In genomic region chr17:87473441-87473735, GRCm38 (mm10) we compare ENCODE assay signal across 9 mouse cellular contexts. TPM values are rescaled to one million over a fixed set of nuclear protein-coding genes. Genes with fewer than 3 reads are reported as not detected.
DNase-seq lines count a peak whose midpoint lies in the region; ATAC-seq and TF ChIP-seq lines count a peak whose summit lies in the region.
"Had no signal": no experiment of that assay in that cellular context is flagged by ENCODE, and none has a peak within 500 bp of the region (broad histone marks: within the 10 kb centered on the region; RNA-seq: fewer than 3 reads in every experiment).

No protein-coding gene starts in this region.

- peaks cover 15% of the 10 kb centered on the region for H3K4me1 ChIP-seq in limb, embryonic 14.5 days (ENCODE audit: control insufficient read depth, insufficient read depth, low read length)
- H3K4me1 ChIP-seq in stomach, embryonic 16.5 days (ENCODE audit: control insufficient read depth, insufficient read depth, low read length): peaks cover 14% of the 10 kb centered on the region

- DNase-seq in frontal cortex, postnatal 25 days (ENCODE audit: low spot score in 2 of 2): no peak
- DNase-seq in ovary, postnatal 14 days (ENCODE audit: low spot score): peak; percentile 27
- no peak for DNase-seq in ovary, adult 18-20 months (ENCODE audit: low spot score)
- no peak for DNase-seq in limb, embryonic 14.5 days (ENCODE audit: low spot score)
- DNase-seq in layer of hippocampus, postnatal 36 days: no peak

- no peak for TF ChIP-seq POLR2A in limb, embryonic 14.5 days (IDR thresholded peaks at IDR 0.05; ENCODE audit: borderline replicate concordance, extremely low read depth, insufficient read depth, insufficient read length)

- no peaks in the 10 kb centered on the region for H3K9me3 ChIP-seq in limb, embryonic 14.5 days (ENCODE audit: control insufficient read depth, low read length)
- H3K9me3 ChIP-seq in stomach, embryonic 16.5 days (replicated peaks; ENCODE audit: control insufficient read depth, low read length): no peaks in the 10 kb centered on the region

- H3K4me3 ChIP-seq in limb, embryonic 14.5 days (replicated peaks; ENCODE audit: low read length): peak overlapping the region; percentile 29
- H3K4me3 ChIP-seq in stomach, embryonic 16.5 days (replicated peaks; ENCODE audit: low read length): peak overlapping the region; percentile 39

- WGBS in limb, embryonic 14.5 days: 6% methylated on average over 9 of the region's 9 CpGs
- WGBS in stomach, embryonic 16.5 days: 12% methylated on average over 9 of the region's 9 CpGs

- peak; percentile 47 for ATAC-seq in frontal cortex, adult (ENCODE audit: low TSS enrichment)
- ATAC-seq in limb, embryonic 14.5 days (ENCODE audit: low FRiP score, low read depth): no peak
- ATAC-seq in stomach, embryonic 16.5 days (ENCODE audit: insufficient read depth, low FRiP score): no peak
- no peak for ATAC-seq in monocyte, adult 5-6 weeks (replicated peaks; ENCODE audit: insufficient number of reproducible peaks, low FRiP score, low TSS enrichment, poor library complexity, severe bottlenecking)

- no peaks in the 10 kb centered on the region for H3K27me3 ChIP-seq in limb, embryonic 14.5 days (ENCODE audit: control insufficient read depth, insufficient read depth, low read length)
- no peaks in the 10 kb centered on the region for H3K27me3 ChIP-seq in stomach, embryonic 16.5 days (ENCODE audit: control insufficient read depth, insufficient read depth, low read length)

- H3K27ac ChIP-seq in limb, embryonic 14.5 days (replicated peaks; ENCODE audit: low read depth, low read length): no peak overlapping the region
- H3K27ac ChIP-seq in stomach, embryonic 16.5 days (ENCODE audit: low read length): 0 out of 2 replicates have a peak overlapping the region, but pooled peaks have one; percentile 8

- no peaks in the 10 kb centered on the region for H3K36me3 ChIP-seq in limb, embryonic 14.5 days (ENCODE audit: control insufficient read depth, insufficient read depth, low read length)
- no peaks in the 10 kb centered on the region for H3K36me3 ChIP-seq in stomach, embryonic 16.5 days (ENCODE audit: control insufficient read depth, insufficient read depth, low read length)

- peak overlapping the region; percentile 58 for H3K4me2 ChIP-seq in limb, embryonic 14.5 days (replicated peaks; ENCODE audit: low read depth, low read length, severe bottlenecking)
- peak overlapping the region; percentile 57 for H3K4me2 ChIP-seq in stomach, embryonic 16.5 days (ENCODE audit: low read depth, low read length)

- H3K9ac ChIP-seq in limb, embryonic 14.5 days (ENCODE audit: low read depth, low read length, severe bottlenecking): peak overlapping the region; percentile 17
- H3K9ac ChIP-seq in stomach, embryonic 16.5 days (ENCODE audit: low read length): peak overlapping the region; percentile 60

RNA-seq across cellular contexts. Expression of gene Calm2, which starts 26.7 kb away (rescaled TPM):
- 385 and 537 TPM in 2 replicates for polyA plus RNA-seq in limb, embryonic 14.5 days (2012; rRNA removed)
- polyA plus RNA-seq in limb, embryonic 14.5 days (2014; fragmentation: Nextera tagmentation; extraction: Ambion mirVana): 933 and 956 TPM in 2 replicates
- polyA plus RNA-seq in stomach, embryonic 16.5 days (2015; fragmentation: Nextera tagmentation; extraction: Ambion mirVana): 948 and 1,017 TPM in 2 replicates
- total RNA-seq in monocyte, adult 5-6 weeks (2017): 1,504 to 2,308 TPM (median 2,140 TPM) in 3 replicates
- 1,000 to 10,000 TPM; 2,120 to 2,282 TPM for total RNA-seq in layer of hippocampus, postnatal 36 days (2021)

RNA-seq across cellular contexts. Expression of gene Stpg4, which starts 45.8 kb away (rescaled TPM):
- polyA plus RNA-seq in limb, embryonic 14.5 days (2012; rRNA removed): not detected in 2 replicates
- not detected in 2 replicates for polyA plus RNA-seq in limb, embryonic 14.5 days (2014; fragmentation: Nextera tagmentation; extraction: Ambion mirVana)
- polyA plus RNA-seq in stomach, embryonic 16.5 days (2015; fragmentation: Nextera tagmentation; extraction: Ambion mirVana): not detected in 2 replicates
- not detected in 3 replicates for total RNA-seq in monocyte, adult 5-6 weeks (2017)
- total RNA-seq in layer of hippocampus, postnatal 36 days (2021): not detected
- total RNA-seq: left cerebral cortex, postnatal 14 days had no signal
